Mouse (Mus musculus) adrenal gland (tissue): Measurements from ENCODE around the gene Nr1d1.
"Not testable (repeated sequence)": the region's sequence is repeated elsewhere in the genome, so short reads cannot be mapped to it uniquely, and the experiment has no call there.

Experiments
- intact Hi-C: fragments of 180-260 bp; cut with DNase I; formaldehyde crosslinking; loops from one replicate; pipeline ENCODE4 v1.15.1; 2025

Gene Nr1d1

GRCm38 (mm10) chr11:98740393-98741050, 34.6 kb downstream of the Nr1d1 start, which contains the start of gene Thra:
Gene Thra, plus strand, starts transcription at chr11:98740638.
- intact Hi-C loops: no loop called here

GRCm38 (mm10) chr11:98740026-98740392, 35.1 kb downstream of the Nr1d1 start:
- intact Hi-C loops: no loop called here

GRCm38 (mm10) chr11:98738925-98739324, 36.2 kb downstream of the Nr1d1 start:
- intact Hi-C loops: no loop called here

GRCm38 (mm10) chr11:98738428-98738911, 36.7 kb downstream of the Nr1d1 start:
- intact Hi-C loops: no loop called here

- intact Hi-C loops: not testable (repeated sequence)
Observed at GRCm38 (mm10) chr11:98737220-98737619, 37.9 kb downstream of the Nr1d1 start.

GRCm38 (mm10) chr11:98736176-98736575, 39.0 kb downstream of the Nr1d1 start:
- intact Hi-C loops: no loop called here

GRCm38 (mm10) chr11:98735111-98735510, 40.0 kb downstream of the Nr1d1 start:
- intact Hi-C loops: no loop called here

GRCm38 (mm10) chr11:98734020-98734419, 41.1 kb downstream of the Nr1d1 start:
- intact Hi-C loops: no loop called here

- intact Hi-C loops: no loop called here
Observed at GRCm38 (mm10) chr11:98731134-98731533, 44.0 kb downstream of the Nr1d1 start.

GRCm38 (mm10) chr11:98730727-98731126, 44.4 kb downstream of the Nr1d1 start:
- intact Hi-C loops: no loop called here

GRCm38 (mm10) chr11:98729119-98729588, 46.0 kb downstream of the Nr1d1 start, which contains the start of gene Med24:
Gene Med24, minus strand, starts transcription at chr11:98729435.
- intact Hi-C loops: no loop called here

GRCm38 (mm10) chr11:98725926-98726506, 49.1 kb downstream of the Nr1d1 start:
- intact Hi-C loops: no loop called here

- intact Hi-C loops: no loop called here
Observed at GRCm38 (mm10) chr11:98723098-98723497, 52.0 kb downstream of the Nr1d1 start.

- intact Hi-C loops: no loop called here
Observed at GRCm38 (mm10) chr11:98721458-98722226, 53.5 kb downstream of the Nr1d1 start.

GRCm38 (mm10) chr11:98720756-98721155, 54.4 kb downstream of the Nr1d1 start:
- intact Hi-C loops: no loop called here
